Mouse (Mus musculus): ENCODE data around the gene Pik3r5. TPM values are rescaled to one million over a fixed set of nuclear protein-coding genes. Genes with fewer than 3 reads are reported as not detected.

The Pik3r5 gene
- total and polyA plus RNA-seq, 3 experiments, result 3.5 to 9.4 (median 5.7) TPM

GRCm38 (mm10) chr11:68383519-68383918, 48.4 kb upstream of the Pik3r5 start:
- no peak for TF ChIP-seq MYC (IDR thresholded peaks at IDR 0.05; ENCODE audit: low read depth, low read length)
- TF ChIP-seq UBTF (IDR thresholded peaks at IDR 0.05; ENCODE audit: low read depth, low read length), result no peak
- TF ChIP-seq ZKSCAN1 (IDR thresholded peaks at IDR 0.05; ENCODE audit: borderline replicate concordance, low read depth, low read length), result no peak
- no peak for TF ChIP-seq POLR2A (IDR thresholded peaks at IDR 0.05; ENCODE audit: low read depth, low read length)
- H3K79me2 ChIP-seq (replicated peaks; ENCODE audit: control insufficient read depth, extremely low read depth, insufficient read depth, poor library complexity, severe bottlenecking), result no peaks in the 10 kb centered on the region
- H3K4me3 ChIP-seq (replicated peaks in 1 of 3; ENCODE audit: low read depth in 2 of 3, low read length in 2 of 3, poor library complexity in 1 of 3), result no peak overlapping the region
- H3K27ac ChIP-seq (ENCODE audit: insufficient read depth, low read depth), result no peak overlapping the region
- H3K9ac ChIP-seq (ENCODE audit: insufficient read depth, low read depth), result no peak overlapping the region
- peaks cover 0 to 12% of the 10 kb centered on the region in 2 experiments for H3K36me3 ChIP-seq (replicated peaks in 1 of 2; ENCODE audit: control insufficient read depth in 1 of 2, insufficient read depth in 1 of 2, low read length in 1 of 2)
- H3K4me1 ChIP-seq (ENCODE audit: control insufficient read depth in 1 of 2, insufficient read depth in 2 of 2), result peaks cover 3 to 13% of the 10 kb centered on the region in 2 experiments; a peak in 2 of 4 replicates
- peaks cover 15% of the 10 kb centered on the region for H3K9me3 ChIP-seq (replicated peaks; ENCODE audit: low read length)
- no peaks in the 10 kb centered on the region for H3K27me3 ChIP-seq (replicated peaks)
- H3K4me2 ChIP-seq (ENCODE audit: insufficient read depth, low read depth, poor library complexity, severe bottlenecking), result no peak overlapping the region
- dilution Hi-C loops (cut with MboI; ENCODE audit: extremely low pct_ligation_motif_present, extremely low pct_unique_long_range_greater_than_20kb, low sequenced_read_pairs), result no loop called here
- in situ Hi-C loops (cut with MboI; ENCODE audit: low pct_ligation_motif_present, low pct_unique_long_range_greater_than_20kb, low sequenced_read_pairs), result no loop called here
- no peak for DNase-seq (ENCODE audit: extremely low read depth)

- no peak for TF ChIP-seq IRF4 (IDR thresholded peaks at IDR 0.05; ENCODE audit: low read depth, low read length)
- Histone ChIP-seq H3K9ac (ENCODE audit: insufficient read depth, low read depth) (no peak overlapping the region), H3K4me2 (ENCODE audit: insufficient read depth, low read depth, poor library complexity, severe bottlenecking) (no peak overlapping the region), H3K27ac (ENCODE audit: insufficient read depth, low read depth) (no peak overlapping the region), H3K4me3 (replicated peaks in 1 of 3; ENCODE audit: low read depth in 2 of 3, low read length in 2 of 3, poor library complexity in 1 of 3) (no peak overlapping the region), H3K4me1 (ENCODE audit: control insufficient read depth in 1 of 2, insufficient read depth in 2 of 2) (peaks cover 3 to 13% of the 10 kb centered on the region in 2 experiments; a peak in 2 of 4 replicates), H3K9me3 (replicated peaks; ENCODE audit: low read length) (peaks cover 15% of the 10 kb centered on the region), H3K27me3 (replicated peaks) (peaks cover 2% of the 10 kb centered on the region), H3K36me3 (replicated peaks in 1 of 2; ENCODE audit: control insufficient read depth in 1 of 2, insufficient read depth in 1 of 2, low read length in 1 of 2) (peaks cover 0 to 12% of the 10 kb centered on the region in 2 experiments), H3K79me2 (replicated peaks; ENCODE audit: control insufficient read depth, extremely low read depth, insufficient read depth, poor library complexity, severe bottlenecking) (no peaks in the 10 kb centered on the region)
- no peak for DNase-seq (ENCODE audit: extremely low read depth)
- in situ Hi-C loops (cut with MboI; ENCODE audit: low pct_ligation_motif_present, low pct_unique_long_range_greater_than_20kb, low sequenced_read_pairs) (no loop called here), dilution Hi-C loops (cut with MboI; ENCODE audit: extremely low pct_ligation_motif_present, extremely low pct_unique_long_range_greater_than_20kb, low sequenced_read_pairs) (no loop called here)
Measured at GRCm38 (mm10) chr11:68384131-68384530, 47.8 kb upstream of the Pik3r5 start.

GRCm38 (mm10) chr11:68384592-68385020, 47.3 kb upstream of the Pik3r5 start:
- dilution Hi-C loops (cut with MboI; ENCODE audit: extremely low pct_ligation_motif_present, extremely low pct_unique_long_range_greater_than_20kb, low sequenced_read_pairs) (no loop called here), in situ Hi-C loops (cut with MboI; ENCODE audit: low pct_ligation_motif_present, low pct_unique_long_range_greater_than_20kb, low sequenced_read_pairs) (no loop called here)
- Histone ChIP-seq H3K9me3 (replicated peaks; ENCODE audit: low read length) (peaks cover 15% of the 10 kb centered on the region), H3K4me1 (ENCODE audit: control insufficient read depth in 1 of 2, insufficient read depth in 2 of 2) (peaks cover 3 to 13% of the 10 kb centered on the region in 2 experiments; a peak in 2 of 4 replicates), H3K27ac (ENCODE audit: insufficient read depth, low read depth) (no peak overlapping the region), H3K27me3 (replicated peaks) (peaks cover 2% of the 10 kb centered on the region), H3K9ac (ENCODE audit: insufficient read depth, low read depth) (no peak overlapping the region), H3K36me3 (replicated peaks in 1 of 2; ENCODE audit: control insufficient read depth in 1 of 2, insufficient read depth in 1 of 2, low read length in 1 of 2) (peaks cover 0 to 12% of the 10 kb centered on the region in 2 experiments), H3K4me2 (ENCODE audit: insufficient read depth, low read depth, poor library complexity, severe bottlenecking) (no peak overlapping the region), H3K79me2 (replicated peaks; ENCODE audit: control insufficient read depth, extremely low read depth, insufficient read depth, poor library complexity, severe bottlenecking) (no peaks in the 10 kb centered on the region), H3K4me3 (replicated peaks in 1 of 3; ENCODE audit: low read depth in 2 of 3, low read length in 2 of 3, poor library complexity in 1 of 3) (no peak overlapping the region)
- no peak for DNase-seq (ENCODE audit: extremely low read depth)
- TF ChIP-seq UBTF (IDR thresholded peaks at IDR 0.05; ENCODE audit: low read depth, low read length), result no peak
- TF ChIP-seq IRF4 (IDR thresholded peaks at IDR 0.05; ENCODE audit: low read depth, low read length), result no peak
- no peak for TF ChIP-seq USF1 (IDR thresholded peaks at IDR 0.05; ENCODE audit: low read depth, low read length)
- no peak for TF ChIP-seq CHD1 (IDR thresholded peaks at IDR 0.05; ENCODE audit: low read depth, low read length)
- TF ChIP-seq JUND (conservative IDR thresholded peaks at IDR 0.05; ENCODE audit: low read depth, low read length), result no peak
- TF ChIP-seq NELFE (IDR thresholded peaks at IDR 0.05; ENCODE audit: low read depth, low read length), result no peak
- TF ChIP-seq HCFC1 (IDR thresholded peaks at IDR 0.05; ENCODE audit: low read depth, low read length), result no peak
- no peak for TF ChIP-seq MXI1 (IDR thresholded peaks at IDR 0.05; ENCODE audit: low read depth, low read length)
- no peak for TF ChIP-seq KAT2A (IDR thresholded peaks at IDR 0.05; ENCODE audit: insufficient replicate concordance, low read length)
- TF ChIP-seq GABPA (IDR thresholded peaks at IDR 0.05; ENCODE audit: insufficient replicate concordance, low read depth, low read length), result no peak
- TF ChIP-seq SMC3 (IDR thresholded peaks at IDR 0.05; ENCODE audit: low read depth, low read length), result no peak
- no peak for TF ChIP-seq RAD21 (IDR thresholded peaks at IDR 0.05; ENCODE audit: low read depth, low read length)
- TF ChIP-seq BHLHE40 (IDR thresholded peaks at IDR 0.05; ENCODE audit: low read depth, low read length), result no peak
- TF ChIP-seq TBP (conservative IDR thresholded peaks at IDR 0.05; ENCODE audit: low read depth, low read length), result no peak

Data from CH12.LX (cell line).